Comparison of ENCODE assay signal across 8 mouse cellular contexts in the genomic region with DNA sequence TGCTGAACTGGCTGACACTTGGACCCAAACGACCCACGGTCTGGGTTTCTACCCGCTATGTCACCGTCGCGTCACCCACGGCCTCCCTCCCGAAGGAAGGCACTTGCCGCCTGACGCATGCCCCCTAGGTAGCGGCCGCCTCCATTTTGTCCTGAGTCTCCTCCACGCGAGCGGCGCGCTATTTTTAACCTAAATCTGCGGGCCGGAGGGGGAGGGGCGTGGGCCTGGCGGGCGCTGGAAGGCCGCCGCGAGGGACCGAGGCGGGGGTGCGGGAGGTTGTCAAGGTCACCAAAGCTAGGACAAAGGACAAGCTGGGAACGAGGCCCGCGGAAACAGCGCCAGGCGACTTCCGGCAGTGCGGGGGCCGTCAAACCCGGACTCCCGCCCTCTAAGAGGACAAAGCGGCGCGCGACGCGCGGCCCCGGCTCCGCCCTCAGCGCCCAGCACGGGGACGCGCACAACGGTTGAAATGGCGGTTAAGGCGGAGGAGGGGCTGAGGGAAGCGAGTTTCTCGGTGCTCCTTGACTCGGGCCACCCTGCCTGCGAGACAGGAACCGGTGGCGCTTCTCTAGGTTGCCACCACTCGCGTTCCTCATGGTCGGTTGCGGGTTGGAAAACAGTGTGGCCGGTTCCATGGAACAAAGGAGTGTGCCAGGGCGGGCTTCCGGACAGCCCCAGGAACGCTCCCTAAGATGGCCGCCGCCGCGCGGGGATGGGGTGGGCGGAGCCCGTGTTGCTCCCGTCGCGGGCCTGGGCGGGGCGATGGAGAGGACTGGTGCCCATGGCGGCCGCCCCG. TPM values are rescaled to one million over a fixed set of nuclear protein-coding genes. Genes with fewer than 3 reads are reported as not detected.
DNase-seq lines count a peak whose midpoint lies in the region; ATAC-seq and TF ChIP-seq lines count a peak whose summit lies in the region.

A gene (plus strand): TSS at position 742 of the 796 bp plus-strand sequence.

- peak; percentile 95 for ATAC-seq in forebrain, embryonic 13.5 days
- peak; percentile 95 for ATAC-seq in neural tube, embryonic 15.5 days (ENCODE audit: low FRiP score)

- peaks cover 11% of the 10 kb centered on the region for H3K9me3 ChIP-seq in E14TG2a.4 (ENCODE audit: low read length)
- no peaks in the 10 kb centered on the region for H3K9me3 ChIP-seq in forebrain, embryonic 13.5 days (replicated peaks)
- H3K9me3 ChIP-seq in neural tube, embryonic 15.5 days (replicated peaks), result no peaks in the 10 kb centered on the region

- WGBS in forebrain, embryonic 13.5 days, result 0% methylated on average over 71 of the region's 83 CpGs
- WGBS in neural tube, embryonic 15.5 days, result under 1% methylated on average over 80 of the region's 83 CpGs

- peak; percentile 94 for DNase-seq in c-Kit-positive CD71-positive TER-119-positive erythroid progenitor cells, embryonic 14.5 days (ENCODE audit: low spot score)
- DNase-seq in heart, postnatal 10 days, result peak; percentile 97 to 98
- peak; percentile 96 for DNase-seq in layer of hippocampus, adult 11-12 months (ENCODE audit: low spot score)
- peak; percentile 95 to 96 for DNase-seq in lung, adult 18-20 months
- peak; percentile 94 for DNase-seq in testis, postnatal 14 days (ENCODE audit: low spot score)

- H3K9ac ChIP-seq in forebrain, embryonic 13.5 days, result peak within 1 kb of the TSS; percentile 92
- H3K9ac ChIP-seq in neural tube, embryonic 15.5 days (replicated peaks), result peak within 1 kb of the TSS; percentile 82

- intact Hi-C loops in heart, postnatal 10 days (cut with DNase I), result loop anchor here (1.0 to 2.0 kb wide), 3 partner anchors 18 to 88 kb away; a partner anchor contains a TSS

- H3K36me3 ChIP-seq in E14TG2a.4 (ENCODE audit: insufficient read depth, low read length), result peaks cover 41% of the 10 kb centered on the region
- H3K36me3 ChIP-seq in forebrain, embryonic 13.5 days (ENCODE audit: poor library complexity, severe bottlenecking), result peaks cover 26% of the 10 kb centered on the region
- peaks cover 22% of the 10 kb centered on the region for H3K36me3 ChIP-seq in neural tube, embryonic 15.5 days

- peak within 1 kb of the TSS; percentile 83 for H3K4me3 ChIP-seq in E14TG2a.4 (replicated peaks; ENCODE audit: low read length)
- peak within 1 kb of the TSS; percentile 67 for H3K4me3 ChIP-seq in forebrain, embryonic 13.5 days
- peak within 1 kb of the TSS; percentile 62 for H3K4me3 ChIP-seq in neural tube, embryonic 15.5 days (replicated peaks)

- no peaks in the 10 kb centered on the region for H3K27me3 ChIP-seq in E14TG2a.4 (ENCODE audit: insufficient read depth, low read length)
- no peaks in the 10 kb centered on the region for H3K27me3 ChIP-seq in forebrain, embryonic 13.5 days
- H3K27me3 ChIP-seq in neural tube, embryonic 15.5 days (replicated peaks), result no peaks in the 10 kb centered on the region

- H3K27ac ChIP-seq in forebrain, embryonic 13.5 days, result peak within 1 kb of the TSS; percentile 100
- H3K27ac ChIP-seq in neural tube, embryonic 15.5 days (replicated peaks), result peak within 1 kb of the TSS; percentile 100

- no peak for TF ChIP-seq CTCF in E14TG2a.4 (conservative IDR thresholded peaks at IDR 0.05; ENCODE audit: low read length)

- peak within 1 kb of the TSS; percentile 88 for H3K4me2 ChIP-seq in forebrain, embryonic 13.5 days
- H3K4me2 ChIP-seq in neural tube, embryonic 15.5 days, result peak within 1 kb of the TSS; percentile 68

- H3K4me1 ChIP-seq in E14TG2a.4 (replicated peaks; ENCODE audit: low read depth, low read length), result peaks cover 35% of the 10 kb centered on the region
- peaks cover 30% of the 10 kb centered on the region for H3K4me1 ChIP-seq in forebrain, embryonic 13.5 days
- H3K4me1 ChIP-seq in neural tube, embryonic 15.5 days, result peaks cover 25% of the 10 kb centered on the region

RNA-seq across cellular contexts. Expression of the gene that starts here (rescaled TPM):
- polyA plus RNA-seq in forebrain, embryonic 13.5 days (2015; fragmentation: Nextera tagmentation; extraction: Ambion mirVana), result 146 and 191 TPM in 2 replicates
- 100 to 1,000 TPM; 128 to 134 TPM for total RNA-seq in heart, postnatal 10 days (2021)
- polyA plus RNA-seq in neural tube, embryonic 15.5 days (2015; fragmentation: Nextera tagmentation; extraction: Ambion mirVana), result 115 and 122 TPM in 2 replicates

Comparison
In these comparisons a context has a peak if more than half of its experiments do, and no peak if none do; other contexts are left out.
1. Peak in every context shown above with its lines: DNase-seq, ATAC-seq, H3K4me3 ChIP-seq and H3K27ac ChIP-seq.